Mouse (Mus musculus) MEL (cell line): ENCODE data around the gene Sgf29.

ENCODE experiments used
- HCFC1 ChIP-seq: IDR thresholded peaks from 2 replicates; pipeline ENCODE4 v1.6.1; 2012; ENCODE audit warnings: low read depth, mild to moderate bottlenecking, inconsistent platforms, low read length, improper control_type of control experiment, moderate library complexity
- POLR2AphosphoS2 ChIP-seq: IDR thresholded peaks from 2 replicates; pipeline ENCODE4 v1.6.1; 2011; ENCODE audit warnings: low read length, improper control_type of control experiment

DNA sequence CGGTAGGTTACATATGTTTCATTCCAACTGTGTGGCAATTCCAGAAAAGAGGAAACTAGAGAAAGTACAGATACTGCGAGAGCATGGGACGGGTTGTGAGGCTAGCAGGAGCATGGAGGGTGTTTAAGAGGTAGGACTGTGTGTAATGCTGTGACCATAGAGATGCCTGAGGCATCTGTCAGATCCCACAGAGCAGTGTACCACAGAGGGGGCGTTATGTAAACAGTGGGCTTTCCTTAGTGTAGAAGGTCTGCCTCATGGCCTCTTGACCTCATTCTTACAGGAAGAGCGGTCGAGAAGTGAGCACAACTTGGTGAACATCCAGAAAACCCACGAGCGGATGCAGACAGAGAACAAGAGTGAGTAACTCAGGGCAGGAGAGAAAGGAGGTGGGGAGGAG lies 14.5 kb downstream of the Sgf29 start:
- TF ChIP-seq POLR2AphosphoS2 (no peak), HCFC1 (no peak)
